Mouse (Mus musculus): ENCODE measurements at regions not wholly inside any gene's neighbourhood (a gene's known extent, or its start where the extent isn't known, plus 50 kb on each side); places are given as distances from the start of the nearest gene placed in this dataset.

GRCm38 (mm10) chr6:51774771-51775170 lies 237.6 kb downstream of the Skap2 start:
- TF ChIP-seq POLR2A (IDR thresholded peaks at IDR 0.05; ENCODE audit: insufficient read depth, low read depth, low read length): no peak
- no peak for TF ChIP-seq CTCF (IDR thresholded peaks at IDR 0.05; ENCODE audit: insufficient read depth, low read depth, low read length)

Data from olfactory bulb, adult 2 months (tissue).